Mouse (Mus musculus) liver, embryonic 12.5 days (tissue): Measurements from ENCODE around the gene Arl3. TPM values are rescaled to one million over a fixed set of nuclear protein-coding genes. Genes with fewer than 3 reads are reported as not detected.

Experiments
- ATAC-seq: fragments of 200-750 bp; cut with Nextera tagmentation; 2 replicates; pipeline ENCODE4 v1.8.0; 2017; ENCODE audit warnings: moderate number of reproducible peaks, mild to moderate bottlenecking, moderate library complexity
- H3K27ac ChIP-seq: fragments of 300-500 bp; sonication (generic); 2 replicates; pipeline ENCODE4 v1.5.1; 2016; ENCODE audit warnings: mild to moderate bottlenecking
- H3K27me3 ChIP-seq: fragments of 300-500 bp; sonication (generic); replicated peaks from 2 replicates; pipeline ENCODE4 v1.6.1; 2016; ENCODE audit warnings: mild to moderate bottlenecking, moderate library complexity
- H3K36me3 ChIP-seq: fragments of 300-500 bp; sonication (generic); 2 replicates; pipeline ENCODE4 v1.6.1; 2016; ENCODE audit warnings: mild to moderate bottlenecking, moderate library complexity
- H3K4me1 ChIP-seq: fragments of 300-500 bp; sonication (generic); 2 replicates; pipeline ENCODE4 v1.6.1; 2016
- H3K4me2 ChIP-seq: fragments of 300-500 bp; sonication (generic); 2 replicates; pipeline ENCODE4 v1.6.1; 2016; ENCODE audit warnings: mild to moderate bottlenecking, moderate library complexity
- H3K4me3 ChIP-seq: fragments of 300-500 bp; sonication (generic); 2 replicates; pipeline ENCODE4 v1.5.1; 2016; ENCODE audit warnings: mild to moderate bottlenecking, moderate library complexity
- H3K9ac ChIP-seq: fragments of 300-500 bp; sonication (generic); 2 replicates; pipeline ENCODE4 v1.6.1; 2016; ENCODE audit warnings: mild to moderate bottlenecking, moderate library complexity
- H3K9me3 ChIP-seq: fragments of 300-500 bp; sonication (generic); replicated peaks from 2 replicates; pipeline ENCODE4 v1.6.1; 2016; ENCODE audit warnings: mild to moderate bottlenecking, moderate library complexity
- WGBS: fragments of 180-500 bp; shearing (Covaris S2); methylation state at CpG from one replicate; pipeline ENCODE4 v1.1.7; 2016; ENCODE audit not compliant: insufficient replicate concordance; 5-methylcytosine and 5-hydroxymethylcytosine counted together
- polyA plus RNA-seq: library from polyadenylated mRNA; unstranded; fragments of >200 nt; fragmentation: Nextera tagmentation; extraction: Ambion mirVana; gene quantifications from 2 replicates; pipeline ENCODE4 v1.2.1, GENCODE M21; 2016

Gene Arl3
- polyA plus RNA-seq, 1 experiment from 2014 or later, result 37.2 TPM

DNA sequence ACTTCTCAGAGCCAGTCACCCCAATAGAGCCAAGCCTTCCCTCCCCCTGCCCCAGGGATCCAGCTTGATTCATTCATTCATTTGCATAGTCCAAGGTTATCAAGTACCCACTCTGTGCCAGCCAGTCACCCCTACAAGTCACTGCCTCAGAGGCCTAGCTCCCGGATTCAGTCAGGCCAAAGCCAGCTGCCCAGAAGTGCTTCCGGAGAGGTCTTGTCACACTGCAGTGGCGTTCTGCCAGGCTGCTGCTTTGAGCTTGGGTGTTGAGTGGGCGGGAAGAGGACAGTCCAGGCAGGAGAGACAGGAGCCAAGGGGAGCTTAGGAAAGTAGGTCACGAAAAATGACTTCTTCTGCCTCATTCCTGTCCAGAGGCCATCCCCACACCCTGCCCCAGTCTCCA, 88.5 kb downstream of the Arl3 start:
- no peak for ATAC-seq
- H3K4me1 ChIP-seq, result peaks cover 82% of the 10 kb centered on the region
- peaks cover 24% of the 10 kb centered on the region for H3K36me3 ChIP-seq
- H3K9me3 ChIP-seq, result no peaks in the 10 kb centered on the region
- no peak overlapping the region for H3K4me3 ChIP-seq
- H3K9ac ChIP-seq, result no peak overlapping the region
- 74% methylated on average over 5 of the region's 5 CpGs for WGBS
- no peaks in the 10 kb centered on the region for H3K27me3 ChIP-seq
- H3K4me2 ChIP-seq, result no peak overlapping the region
- 0 out of 2 replicates have a peak overlapping the region, but pooled peaks have one; percentile 26 for H3K27ac ChIP-seq

DNA sequence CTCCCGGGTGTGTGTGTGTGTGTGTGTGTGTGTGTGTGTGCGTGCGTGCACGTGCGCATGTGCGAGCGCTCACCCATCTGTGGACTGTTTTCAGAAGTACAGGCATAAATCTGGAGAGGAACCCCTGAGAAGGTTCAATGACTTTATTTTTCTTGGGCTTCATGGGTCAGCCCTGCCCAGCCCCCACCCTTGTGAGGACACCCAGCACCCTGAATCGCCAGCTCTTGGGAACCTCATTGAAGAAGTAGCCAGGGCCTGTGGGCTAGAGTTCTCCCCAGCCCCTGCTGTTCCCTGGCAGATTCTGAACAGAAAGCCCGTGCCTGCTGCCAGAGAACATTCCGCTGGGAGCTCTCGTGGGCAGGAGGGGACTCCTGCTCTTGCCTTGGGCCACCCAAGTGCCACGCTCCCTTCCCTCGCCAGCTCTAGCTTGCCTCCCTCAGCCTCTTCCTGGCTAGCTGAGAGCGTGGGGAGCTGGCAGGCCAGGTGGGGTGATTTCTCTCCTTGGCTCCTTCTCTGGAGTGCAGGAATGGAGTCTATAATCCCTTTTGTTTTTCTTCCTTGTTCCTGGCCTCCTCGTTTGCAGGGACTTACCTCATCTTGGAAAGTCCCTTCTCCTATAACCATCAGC, 89.2 kb downstream of the Arl3 start:
- 72% methylated on average over 15 of the region's 15 CpGs for WGBS
- Histone ChIP-seq H3K9me3 (no peaks in the 10 kb centered on the region), H3K4me2 (no peak overlapping the region), H3K36me3 (peaks cover 24% of the 10 kb centered on the region), H3K4me3 (no peak overlapping the region), H3K4me1 (peaks cover 89% of the 10 kb centered on the region), H3K27ac (no peak overlapping the region), H3K27me3 (no peaks in the 10 kb centered on the region), H3K9ac (no peak overlapping the region)
- no peak for ATAC-seq

- no peaks in the 10 kb centered on the region for H3K9me3 ChIP-seq
- no peak overlapping the region for H3K9ac ChIP-seq
- peaks cover 97% of the 10 kb centered on the region for H3K4me1 ChIP-seq
- WGBS, result 19% methylated on average over 17 of the region's 17 CpGs
- no peak overlapping the region for H3K4me3 ChIP-seq
- H3K4me2 ChIP-seq, result peak overlapping the region; percentile 27
- peak overlapping the region; percentile 11; the same call in 1 of the 2 replicates for H3K27ac ChIP-seq
- peaks cover 29% of the 10 kb centered on the region for H3K36me3 ChIP-seq
- ATAC-seq, result no peak
- H3K27me3 ChIP-seq, result no peaks in the 10 kb centered on the region
These were observed 90.0 kb downstream of the Arl3 start for GRCm38 (mm10) chr19:46482896-46483516.

- H3K27me3 ChIP-seq, result no peaks in the 10 kb centered on the region
- no peak overlapping the region for H3K9ac ChIP-seq
- peaks cover 39% of the 10 kb centered on the region for H3K36me3 ChIP-seq
- H3K4me1 ChIP-seq, result peaks cover 99% of the 10 kb centered on the region
- ATAC-seq, result no peak
- H3K4me3 ChIP-seq, result no peak overlapping the region
- 25% methylated on average over 4 of the region's 4 CpGs for WGBS
- H3K4me2 ChIP-seq, result no peak overlapping the region
- H3K9me3 ChIP-seq, result no peaks in the 10 kb centered on the region
- no peak overlapping the region for H3K27ac ChIP-seq
These were observed 91.2 kb downstream of the Arl3 start for GRCm38 (mm10) chr19:46481756-46482155.

GRCm38 (mm10) chr19:46481352-46481751, 91.6 kb downstream of the Arl3 start:
- Histone ChIP-seq H3K4me2 (no peak overlapping the region), H3K36me3 (peaks cover 38% of the 10 kb centered on the region), H3K4me3 (no peak overlapping the region), H3K27me3 (no peaks in the 10 kb centered on the region), H3K9ac (no peak overlapping the region), H3K9me3 (no peaks in the 10 kb centered on the region), H3K27ac (no peak overlapping the region), H3K4me1 (peaks cover 95% of the 10 kb centered on the region)
- no peak for ATAC-seq
- 52% methylated on average over 3 of the region's 3 CpGs for WGBS

Other genes starting within 250 kb of the Arl3 start
- gene Psd, start 246.0 kb downstream of the Arl3 start, polyA plus RNA-seq, result 10.7 and 11.3 TPM in 2 replicates
- gene Fbxl15, start 245.0 kb downstream of the Arl3 start, polyA plus RNA-seq, result 13.4 and 13.5 TPM in 2 replicates
- 97.6 and 99.1 TPM in 2 replicates for gene Cuedc2, start 234.5 kb downstream of the Arl3 start, polyA plus RNA-seq
- gene Mfsd13a, start 232.1 kb downstream of the Arl3 start, polyA plus RNA-seq, result 13.2 and 14.5 TPM in 2 replicates
- gene 2310034G01Rik, start 222.9 kb downstream of the Arl3 start, polyA plus RNA-seq, result 0.37 and 0.41 TPM in 2 replicates
- 71.5 and 72.9 TPM in 2 replicates for gene Actr1a, start 177.4 kb downstream of the Arl3 start, polyA plus RNA-seq
- gene Sufu, start 176.3 kb downstream of the Arl3 start, polyA plus RNA-seq, result 12.4 TPM in 2 replicates
- gene Trim8, start 71.5 kb downstream of the Arl3 start, polyA plus RNA-seq, result 19.0 and 19.5 TPM in 2 replicates
- 18.5 and 18.9 TPM in 2 replicates for gene Sfxn2, start 167 bp upstream of the Arl3 start, polyA plus RNA-seq
- 24.4 and 24.9 TPM in 2 replicates for gene Wbp1l, start 25.9 kb upstream of the Arl3 start, polyA plus RNA-seq
- gene Cyp17a1, start 100.0 kb upstream of the Arl3 start, polyA plus RNA-seq, result 0.06 TPM in 1 of 2 replicates, not detected in the other
- 7.4 and 7.7 TPM in 2 replicates for gene Borcs7, start 116.7 kb upstream of the Arl3 start, polyA plus RNA-seq
- 18.5 and 20.1 TPM in 2 replicates for gene As3mt, start 134.3 kb upstream of the Arl3 start, polyA plus RNA-seq
- 1.6 and 2.5 TPM in 2 replicates for gene Cnnm2, start 188.4 kb upstream of the Arl3 start, polyA plus RNA-seq